Mouse (Mus musculus) T-cell, adult 2 months (primary cell): ENCODE measurements around the gene Vmn2r53.
"Not testable (repeated sequence)": the region's sequence is repeated elsewhere in the genome, so short reads cannot be mapped to it uniquely, and the experiment has no call there.

Source experiments
- DNase-seq: peaks from one replicate; pipeline ENCODE4 v3.0.0; 2022; ENCODE audit warnings: low spot score

The Vmn2r53 gene

GRCm38 (mm10) chr7:12608688-12609087 lies at the start of gene Vmn2r53:
Vmn2r53 (minus strand) TSS chr7:12608788.
- no peak for DNase-seq

DNA sequence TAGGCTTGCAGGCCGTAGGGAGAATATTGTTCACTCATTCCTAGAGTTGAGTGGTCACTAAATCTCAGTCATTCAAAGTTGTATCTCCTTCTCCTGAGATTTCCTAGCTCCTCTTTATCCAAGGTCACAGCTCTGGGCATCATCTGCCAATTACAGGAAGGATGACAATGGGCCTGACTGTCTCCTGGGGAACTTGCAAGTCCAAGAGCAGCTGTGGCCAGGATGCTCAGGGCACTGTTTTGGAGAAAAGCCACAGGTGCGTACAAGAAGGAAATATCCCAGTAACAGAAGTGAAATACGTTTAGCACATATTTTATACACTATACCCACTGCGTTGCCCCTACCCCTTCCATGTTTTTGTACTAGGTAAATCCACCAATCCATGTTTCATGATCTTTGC lies 31.6 kb upstream of the Vmn2r53 start, which contains the start of gene Vmn2r54:
Vmn2r54 (minus strand) TSS at position 101 of the 400 bp plus-strand sequence.
- not testable (repeated sequence) for DNase-seq
